Mouse (Mus musculus) myocyte (in vitro differentiated cells): ENCODE results near the gene Tspan5. TPM values are rescaled to one million over a fixed set of nuclear protein-coding genes. Genes with fewer than 3 reads are reported as not detected.

Source experiments
- H3K27me3 ChIP-seq: one replicate; pipeline ENCODE4 v1.6.1; 2011; ENCODE audit not compliant: control insufficient read depth, insufficient read depth, insufficient read length
- H3K36me3 ChIP-seq: one replicate; pipeline ENCODE4 v1.6.1; 2011; ENCODE audit not compliant: control insufficient read depth, insufficient read depth
- H3K4me2 ChIP-seq: one replicate; pipeline ENCODE4 v1.6.1; 2011; ENCODE audit warnings: low read depth, control low read depth
- H3K4me3 ChIP-seq: one replicate; pipeline ENCODE4 v1.5.1; 2011; ENCODE audit warnings: mild to moderate bottlenecking, control low read depth, moderate library complexity
- H3K79me2 ChIP-seq: one replicate; pipeline ENCODE4 v1.6.1; 2011; ENCODE audit not compliant: control insufficient read depth, insufficient read depth
- H3ac ChIP-seq: one replicate; pipeline ENCODE4 v1.6.1; 2011; ENCODE audit not compliant: control insufficient read depth, insufficient read length
- CEBPB ChIP-seq: IDR thresholded peaks from 2 replicates; pipeline ENCODE4 v1.6.1; 2011; ENCODE audit warnings: mild to moderate bottlenecking, moderate library complexity; ENCODE audit not compliant: poor library complexity, insufficient read depth, severe bottlenecking
- E2F4 ChIP-seq: IDR thresholded peaks from one replicate; pipeline ENCODE4 v1.6.1; 2011; ENCODE audit warnings: mild to moderate bottlenecking, control low read depth, moderate library complexity; ENCODE audit not compliant: insufficient read depth
- MAX ChIP-seq: IDR thresholded peaks from one replicate; pipeline ENCODE4 v1.6.1; 2011; ENCODE audit warnings: low read depth, mild to moderate bottlenecking, control low read depth
- MYOD1 ChIP-seq, 3 experiments: IDR thresholded peaks; one replicate each; pipeline ENCODE4 v1.6.1; 2011; ENCODE audit warnings: control low read depth in 2 of 3, low read depth in 2 of 3, mild to moderate bottlenecking in 2 of 3, moderate library complexity in 1 of 3; ENCODE audit not compliant: insufficient read length in 2 of 3, control insufficient read depth in 1 of 3
- MYOG ChIP-seq, 3 experiments: IDR thresholded peaks; one replicate each; pipeline ENCODE4 v1.6.1; 2011; ENCODE audit warnings: control low read depth in 2 of 3, low read depth in 2 of 3, mild to moderate bottlenecking in 2 of 3; ENCODE audit not compliant: insufficient read length in 2 of 3, control insufficient read depth in 1 of 3, insufficient read depth in 1 of 3
- POLR2A ChIP-seq: IDR thresholded peaks from one replicate; pipeline ENCODE4 v1.6.1; 2011; ENCODE audit warnings: low read depth, mild to moderate bottlenecking, control low read depth, moderate library complexity; ENCODE audit not compliant: insufficient read length
- POLR2AphosphoS2 ChIP-seq: IDR thresholded peaks from one replicate; pipeline ENCODE4 v1.6.1; 2011; ENCODE audit warnings: low read depth, control low read depth; ENCODE audit not compliant: insufficient read length
- REST ChIP-seq: IDR thresholded peaks from one replicate; pipeline ENCODE4 v1.6.1; 2011; ENCODE audit warnings: mild to moderate bottlenecking, control low read depth, moderate library complexity; ENCODE audit not compliant: insufficient read depth, insufficient read length
- SRF ChIP-seq: IDR thresholded peaks from one replicate; pipeline ENCODE4 v1.6.1; 2011; ENCODE audit warnings: low read depth; ENCODE audit not compliant: control insufficient read depth, insufficient read length
- TCF12 ChIP-seq: IDR thresholded peaks from one replicate; pipeline ENCODE4 v1.6.1; 2011; ENCODE audit warnings: mild to moderate bottlenecking, control low read depth; ENCODE audit not compliant: poor library complexity, insufficient read depth, severe bottlenecking
- TCF3 ChIP-seq: IDR thresholded peaks from one replicate; pipeline ENCODE4 v1.6.1; 2011; ENCODE audit warnings: low read depth, control low read depth; ENCODE audit not compliant: insufficient read length
- USF1 ChIP-seq: IDR thresholded peaks from one replicate; pipeline ENCODE4 v1.6.1; 2011; ENCODE audit warnings: low read depth, mild to moderate bottlenecking, control low read depth, moderate library complexity
- polyA plus RNA-seq: library from polyadenylated mRNA; unstranded; fragments of >200 nt; fragmentation: generic; extraction: Trizol; gene quantifications from one replicate; pipeline ENCODE4 v1.2.1, GENCODE M21; 2012; ENCODE audit warnings: missing spikeins

Tspan5 gene
- polyA plus RNA-seq, 1 experiment = 16.9 TPM

DNA sequence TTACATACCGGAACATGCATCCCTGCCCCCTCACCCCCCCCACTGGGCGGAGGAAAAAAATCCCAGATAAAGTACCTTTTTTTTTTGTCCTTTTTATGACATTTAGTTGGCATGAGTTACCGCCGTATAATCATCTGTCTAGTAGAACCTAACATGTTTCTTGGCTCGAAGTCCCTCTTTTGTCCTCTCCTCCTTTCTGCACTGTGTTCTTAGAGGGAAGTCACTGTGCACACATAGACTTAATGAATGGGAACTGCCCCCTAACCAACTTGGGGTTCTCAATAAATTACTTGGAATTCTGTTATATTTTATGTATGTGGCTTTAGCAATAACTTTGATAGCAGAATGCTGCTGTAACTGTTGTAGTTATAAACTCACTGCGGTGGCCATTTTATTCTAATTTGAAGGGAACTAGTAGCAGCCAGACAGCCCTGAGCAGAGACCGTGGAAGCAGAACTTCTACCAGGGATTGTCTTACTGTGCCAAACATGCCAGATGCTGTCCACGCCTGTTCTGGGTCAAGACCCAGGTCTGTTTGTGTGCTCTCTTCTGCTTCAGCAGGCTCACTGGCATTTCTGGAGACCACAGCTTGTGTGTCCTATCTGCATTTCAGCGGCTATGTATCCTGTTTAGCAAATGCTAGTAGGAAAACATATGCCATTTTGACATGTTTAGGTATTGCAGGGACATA, 91.0 kb downstream of the Tspan5 start:
- TF ChIP-seq POLR2AphosphoS2 (no peak), TCF3 (no peak), MYOD1 (IDR thresholded peaks at IDR 0.05; ENCODE audit: control insufficient read depth in 1 of 3, insufficient read length in 2 of 3, low read depth in 2 of 3) (no peak), REST (no peak)
- Histone ChIP-seq H3K4me3 (no peak overlapping the region), H3K27me3 (no peaks in the 10 kb centered on the region), H3ac (no peak overlapping the region), H3K36me3 (no peaks in the 10 kb centered on the region), H3K4me2 (no peak overlapping the region), H3K79me2 (no peaks in the 10 kb centered on the region)

DNA sequence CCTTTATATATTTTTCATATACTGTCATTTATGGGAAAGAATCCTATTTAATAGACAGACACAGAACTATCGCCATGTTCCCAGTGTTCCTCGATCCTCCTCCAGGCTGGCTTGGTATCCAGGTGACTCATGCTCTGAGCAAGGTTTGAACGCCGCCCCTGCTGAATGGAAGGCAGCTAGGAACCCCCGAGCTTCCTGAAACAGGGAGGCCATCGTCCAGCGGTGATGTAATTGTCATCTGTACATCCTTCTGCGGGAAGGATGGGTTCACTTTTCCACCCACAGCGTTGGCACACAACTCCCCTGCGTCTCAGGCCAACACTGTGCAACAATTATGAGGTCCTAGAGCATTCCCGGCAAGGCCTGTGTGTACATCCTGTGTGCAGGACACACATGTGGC, 92.2 kb downstream of the Tspan5 start:
- Histone ChIP-seq H3K4me3 (no peak overlapping the region), H3K27me3 (no peaks in the 10 kb centered on the region), H3ac (no peak overlapping the region), H3K79me2 (no peaks in the 10 kb centered on the region), H3K4me2 (no peak overlapping the region), H3K36me3 (no peaks in the 10 kb centered on the region)
- TF ChIP-seq USF1 = no peak
- TF ChIP-seq SRF = no peak
- TF ChIP-seq POLR2A = no peak
- no peak for TF ChIP-seq CEBPB
- no peak for TF ChIP-seq E2F4
- no peak for TF ChIP-seq POLR2AphosphoS2
- no peak for TF ChIP-seq REST
- no peak for TF ChIP-seq MYOG (IDR thresholded peaks at IDR 0.05; ENCODE audit: control insufficient read depth in 1 of 3, insufficient read depth in 1 of 3, insufficient read length in 2 of 3, low read depth in 2 of 3)
- no peak for TF ChIP-seq TCF12
- no peak for TF ChIP-seq MAX
- TF ChIP-seq TCF3 = no peak
- no peak for TF ChIP-seq MYOD1 (IDR thresholded peaks at IDR 0.05; ENCODE audit: control insufficient read depth in 1 of 3, insufficient read length in 2 of 3, low read depth in 2 of 3)

DNA sequence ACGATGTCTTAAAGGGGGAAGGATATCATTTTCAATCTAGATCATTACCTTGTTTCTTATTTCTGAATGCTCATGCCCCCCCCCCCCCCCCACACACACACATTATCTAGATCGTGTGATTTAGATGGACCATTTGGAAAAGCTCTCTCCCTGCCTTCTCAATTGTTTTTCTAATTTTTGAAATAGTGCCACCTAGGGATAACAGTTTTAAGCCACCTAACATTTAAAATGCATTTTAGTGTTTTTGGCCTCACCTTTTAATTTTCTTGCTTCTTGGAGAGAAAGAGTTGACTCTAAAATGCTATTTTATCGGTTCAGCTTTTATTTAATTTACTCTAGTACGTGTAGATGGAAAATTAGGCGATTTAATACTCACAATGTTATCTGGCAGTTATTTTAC, 94.9 kb downstream of the Tspan5 start:
- Histone ChIP-seq H3K4me3 (no peak overlapping the region), H3ac (no peak overlapping the region), H3K27me3 (no peaks in the 10 kb centered on the region), H3K79me2 (no peaks in the 10 kb centered on the region), H3K4me2 (no peak overlapping the region), H3K36me3 (no peaks in the 10 kb centered on the region)
- TF ChIP-seq MYOD1 (IDR thresholded peaks at IDR 0.05; ENCODE audit: control insufficient read depth in 1 of 3, insufficient read length in 2 of 3, low read depth in 2 of 3) (no peak), SRF (no peak)

DNA sequence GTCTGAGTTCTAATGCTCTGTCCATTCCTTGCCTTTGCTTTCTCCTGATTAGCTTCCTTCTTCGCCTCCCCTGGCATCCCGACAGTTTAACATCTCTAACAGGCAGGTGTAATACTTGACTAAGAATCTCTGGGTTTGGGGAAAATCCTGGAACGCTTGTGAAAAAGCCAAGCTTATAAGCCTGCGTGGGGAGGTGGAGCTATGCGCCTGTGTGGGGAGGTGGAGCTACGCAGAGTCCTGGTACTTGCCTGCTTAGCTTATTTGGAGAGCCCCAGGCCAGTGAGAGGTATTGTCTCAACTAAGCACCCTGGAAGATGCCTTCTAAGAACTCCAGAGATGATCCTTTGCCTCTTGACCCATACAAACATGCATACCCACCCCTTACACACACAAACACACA, 95.7 kb downstream of the Tspan5 start:
- H3ac ChIP-seq = no peak overlapping the region
- no peaks in the 10 kb centered on the region for H3K36me3 ChIP-seq
- no peaks in the 10 kb centered on the region for H3K79me2 ChIP-seq
- no peak for TF ChIP-seq USF1
- TF ChIP-seq MYOD1 (IDR thresholded peaks at IDR 0.05; ENCODE audit: control insufficient read depth in 1 of 3, insufficient read length in 2 of 3, low read depth in 2 of 3) = no peak
- no peak for TF ChIP-seq E2F4
- no peak for TF ChIP-seq CEBPB
- no peak for TF ChIP-seq MYOG (IDR thresholded peaks at IDR 0.05; ENCODE audit: control insufficient read depth in 1 of 3, insufficient read depth in 1 of 3, insufficient read length in 2 of 3, low read depth in 2 of 3)
- no peak for TF ChIP-seq POLR2AphosphoS2
- TF ChIP-seq SRF = no peak
- TF ChIP-seq TCF3 = no peak
- TF ChIP-seq TCF12 = no peak
- no peak for TF ChIP-seq REST
- no peak for TF ChIP-seq MAX
- H3K4me2 ChIP-seq = no peak overlapping the region
- H3K4me3 ChIP-seq = no peak overlapping the region
- no peaks in the 10 kb centered on the region for H3K27me3 ChIP-seq

DNA sequence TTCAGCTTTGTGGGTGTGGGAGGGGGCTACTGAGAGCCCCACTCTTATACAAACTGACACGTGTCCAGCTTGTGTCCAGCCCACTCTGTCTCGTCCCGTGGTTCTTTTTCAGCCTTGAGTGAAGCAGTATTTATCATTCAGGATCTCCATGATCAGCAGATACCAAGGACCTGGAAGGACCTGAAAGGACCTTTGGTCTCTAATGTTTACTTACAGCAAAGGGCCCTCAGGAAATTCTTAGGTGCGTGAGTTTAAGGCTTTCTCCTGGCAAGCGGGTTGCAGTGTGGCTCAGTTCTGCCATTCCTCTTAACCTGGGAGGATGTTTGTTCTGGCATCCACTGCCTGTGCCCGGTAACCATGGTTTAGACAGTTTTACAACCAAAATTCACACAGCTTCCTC, 97.7 kb downstream of the Tspan5 start:
- Histone ChIP-seq H3K4me2 (no peak overlapping the region), H3ac (no peak overlapping the region), H3K36me3 (no peaks in the 10 kb centered on the region), H3K79me2 (peaks cover 7% of the 10 kb centered on the region), H3K27me3 (no peaks in the 10 kb centered on the region), H3K4me3 (no peak overlapping the region)
- no peak for TF ChIP-seq TCF12
- TF ChIP-seq CEBPB = no peak
- no peak for TF ChIP-seq SRF
- TF ChIP-seq POLR2A = no peak
- no peak for TF ChIP-seq MYOD1 (IDR thresholded peaks at IDR 0.05; ENCODE audit: control insufficient read depth in 1 of 3, insufficient read length in 2 of 3, low read depth in 2 of 3)
- no peak for TF ChIP-seq MAX
- no peak for TF ChIP-seq MYOG (IDR thresholded peaks at IDR 0.05; ENCODE audit: control insufficient read depth in 1 of 3, insufficient read depth in 1 of 3, insufficient read length in 2 of 3, low read depth in 2 of 3)
- no peak for TF ChIP-seq E2F4
- no peak for TF ChIP-seq TCF3
- TF ChIP-seq POLR2AphosphoS2 = no peak
- TF ChIP-seq USF1 = no peak
- TF ChIP-seq REST = no peak
